Mouse (Mus musculus) heart, embryonic 13.5 days (tissue): ENCODE results near the gene Lysmd2. TPM values are rescaled to one million over a fixed set of nuclear protein-coding genes. Genes with fewer than 3 reads are reported as not detected.
"Not testable (repeated sequence)": the region's sequence is repeated elsewhere in the genome, so short reads cannot be mapped to it uniquely, and the experiment has no call there.

ENCODE experiments used
- ATAC-seq: fragments of 200-750 bp; cut with Nextera tagmentation; 2 replicates; pipeline ENCODE4 v1.8.0; 2017; ENCODE audit warnings: moderate TSS enrichment; ENCODE audit not compliant: insufficient number of reproducible peaks, low FRiP score, low TSS enrichment; ENCODE audit errors: extremely low read depth
- H3K27ac ChIP-seq: fragments of 300-500 bp; sonication (generic); replicated peaks from 2 replicates; pipeline ENCODE4 v1.5.1; 2015; ENCODE audit warnings: moderate library complexity, mild to moderate bottlenecking, inconsistent platforms
- H3K27me3 ChIP-seq: fragments of 300-500 bp; sonication (generic); replicated peaks from 2 replicates; pipeline ENCODE4 v1.6.1; 2015; ENCODE audit warnings: mild to moderate bottlenecking, inconsistent platforms
- H3K36me3 ChIP-seq: fragments of 300-500 bp; sonication (generic); 2 replicates; pipeline ENCODE4 v1.6.1; 2015; ENCODE audit warnings: mild to moderate bottlenecking, inconsistent platforms
- H3K4me1 ChIP-seq: fragments of 300-500 bp; sonication (generic); 2 replicates; pipeline ENCODE4 v1.6.1; 2015; ENCODE audit warnings: inconsistent platforms
- H3K4me2 ChIP-seq: fragments of 300-500 bp; sonication (generic); 2 replicates; pipeline ENCODE4 v1.6.1; 2015; ENCODE audit warnings: inconsistent platforms, mild to moderate bottlenecking, moderate library complexity
- H3K4me3 ChIP-seq: fragments of 300-500 bp; sonication (generic); 2 replicates; pipeline ENCODE4 v1.5.1; 2015; ENCODE audit warnings: moderate library complexity, mild to moderate bottlenecking, inconsistent platforms
- H3K9ac ChIP-seq: fragments of 300-500 bp; sonication (generic); 2 replicates; pipeline ENCODE4 v1.6.1; 2015; ENCODE audit warnings: inconsistent platforms, mild to moderate bottlenecking, moderate library complexity
- H3K9me3 ChIP-seq: fragments of 300-500 bp; sonication (generic); 2 replicates; pipeline ENCODE4 v1.6.1; 2016; ENCODE audit warnings: inconsistent platforms
- WGBS: fragments of 180-500 bp; shearing (Covaris S2); methylation state at CpG from one replicate; pipeline ENCODE4 v1.1.7; 2015; ENCODE audit warnings: mixed read lengths; 5-methylcytosine and 5-hydroxymethylcytosine counted together
- polyA plus RNA-seq: library from polyadenylated mRNA; unstranded; fragments of >200 nt; fragmentation: Nextera tagmentation; extraction: Ambion mirVana; gene quantifications from 2 replicates; pipeline ENCODE4 v1.2.1, GENCODE M21; 2015

Lysmd2 gene
- polyA plus RNA-seq, 1 experiment from 2014 or later: 16.2 TPM

- Histone ChIP-seq H3K36me3 (peaks cover 5% of the 10 kb centered on the region), H3K9me3 (no peaks in the 10 kb centered on the region), H3K4me2 (no peak overlapping the region), H3K9ac (0 out of 2 replicates have a peak overlapping the region, but pooled peaks have one; percentile 14), H3K4me3 (no peak overlapping the region), H3K4me1 (peaks cover 20% of the 10 kb centered on the region), H3K27ac (no peak overlapping the region; the same call in 1 of the 2 replicates), H3K27me3 (no peaks in the 10 kb centered on the region)
- WGBS: 56% methylated on average over 10 of the region's 10 CpGs
- no peak for ATAC-seq
Measured at GRCm38 (mm10) chr9:75632111-75632510, 6.6 kb downstream of the Lysmd2 start.

- H3K27ac ChIP-seq: no peak overlapping the region
- peaks cover 20% of the 10 kb centered on the region for H3K4me1 ChIP-seq
- H3K9me3 ChIP-seq: no peaks in the 10 kb centered on the region
- H3K27me3 ChIP-seq: no peaks in the 10 kb centered on the region
- H3K36me3 ChIP-seq: peaks cover 10% of the 10 kb centered on the region
- 30% methylated on average over 1 of the region's 1 CpGs for whole genome bisulfite sequencing
- no peak for ATAC-seq
- H3K4me3 ChIP-seq: no peak overlapping the region
- H3K9ac ChIP-seq: no peak overlapping the region
- H3K4me2 ChIP-seq: no peak overlapping the region
Measured at GRCm38 (mm10) chr9:75632902-75633301, 7.4 kb downstream of the Lysmd2 start.

- WGBS: 82% methylated on average over 8 of the region's 8 CpGs
- Histone ChIP-seq H3K4me2 (no peak overlapping the region), H3K9ac (no peak overlapping the region), H3K4me1 (peaks cover 20% of the 10 kb centered on the region), H3K36me3 (peaks cover 14% of the 10 kb centered on the region), H3K4me3 (no peak overlapping the region), H3K9me3 (no peaks in the 10 kb centered on the region), H3K27ac (no peak overlapping the region), H3K27me3 (no peaks in the 10 kb centered on the region)
- no peak for ATAC-seq
Measured at GRCm38 (mm10) chr9:75633603-75634002, 8.1 kb downstream of the Lysmd2 start.

GRCm38 (mm10) chr9:75634226-75634625 lies 8.7 kb downstream of the Lysmd2 start:
- no peaks in the 10 kb centered on the region for H3K27me3 ChIP-seq
- ATAC-seq: no peak
- H3K9me3 ChIP-seq: no peaks in the 10 kb centered on the region
- peaks cover 14% of the 10 kb centered on the region for H3K36me3 ChIP-seq
- H3K4me3 ChIP-seq: no peak overlapping the region
- no peak overlapping the region for H3K4me2 ChIP-seq
- no peak overlapping the region for H3K27ac ChIP-seq
- H3K4me1 ChIP-seq: peaks cover 20% of the 10 kb centered on the region
- WGBS: 77% methylated on average over 4 of the region's 4 CpGs
- H3K9ac ChIP-seq: no peak overlapping the region

DNA sequence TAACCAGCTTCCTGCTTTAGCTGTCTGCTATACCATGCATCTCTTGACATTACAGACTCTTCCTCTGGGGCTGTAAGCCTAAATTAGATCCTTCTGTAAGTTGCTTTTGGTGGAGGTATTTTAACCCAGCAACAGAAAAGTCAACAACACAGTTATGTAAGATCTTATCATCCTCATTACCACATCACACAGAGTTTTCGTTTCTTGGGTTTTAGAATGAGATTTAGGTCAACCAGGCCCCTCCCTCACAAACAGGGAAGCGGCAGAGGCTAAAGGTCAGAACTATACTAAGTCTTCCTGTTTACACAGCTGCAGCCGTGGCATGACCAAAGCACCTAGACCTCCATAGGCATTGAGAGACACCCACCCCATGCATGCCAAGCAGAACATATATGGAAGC lies 19.9 kb downstream of the Lysmd2 start:
- 0 out of 2 replicates have a peak, but pooled peaks cover 2% of the 10 kb centered on the region for H3K9me3 ChIP-seq
- ATAC-seq: no peak
- no peaks in the 10 kb centered on the region for H3K36me3 ChIP-seq
- H3K27ac ChIP-seq: no peak overlapping the region
- H3K4me1 ChIP-seq: no peaks in the 10 kb centered on the region
- no peak overlapping the region for H3K4me3 ChIP-seq
- H3K27me3 ChIP-seq: no peaks in the 10 kb centered on the region
- H3K4me2 ChIP-seq: no peak overlapping the region
- no peak overlapping the region for H3K9ac ChIP-seq
- 47% methylated on average over 3 of the region's 3 CpGs for WGBS

DNA sequence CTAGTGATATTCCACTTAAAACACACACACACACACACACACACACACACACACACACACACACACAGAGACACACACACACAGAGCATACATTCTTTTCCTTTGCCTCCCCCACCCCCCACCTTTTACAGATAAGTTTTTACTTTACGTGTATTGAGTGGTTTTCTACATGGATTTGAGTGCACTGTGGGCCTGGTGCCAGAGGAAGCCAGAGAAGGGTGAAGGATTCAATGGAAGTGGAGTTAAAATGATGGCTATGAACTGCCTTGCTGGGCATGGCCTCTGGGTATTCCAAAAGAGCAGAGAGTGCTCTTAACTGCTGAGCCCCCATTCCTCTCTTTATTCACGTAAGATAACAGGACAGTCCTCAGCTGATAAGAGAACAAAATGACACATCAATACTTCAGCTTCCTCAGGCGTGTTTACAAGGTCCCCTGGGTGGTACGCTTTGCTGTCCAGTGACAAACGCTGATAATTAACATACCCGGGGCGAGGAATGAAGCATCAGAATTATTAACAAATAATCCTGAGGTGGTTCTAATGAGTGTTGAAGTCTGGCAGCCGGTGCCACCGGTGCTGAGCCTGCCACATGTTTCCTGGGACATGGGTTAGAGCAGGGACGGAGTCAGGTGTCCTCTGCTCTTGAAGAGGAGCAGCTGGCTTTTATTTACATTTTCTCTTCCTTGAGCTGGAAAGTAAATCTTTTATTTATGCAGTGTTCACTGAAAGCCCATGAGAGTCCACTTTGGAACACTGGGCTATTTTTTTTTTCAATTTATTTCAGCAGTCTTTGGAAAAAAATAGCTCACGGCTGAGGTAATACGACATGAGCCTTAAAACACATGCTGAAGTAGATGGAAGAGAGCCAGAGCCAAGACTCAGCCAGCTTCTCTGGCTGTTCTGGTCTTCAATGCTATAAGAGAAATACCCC lies 28.7 kb downstream of the Lysmd2 start:
- 22% methylated on average over 12 of the region's 12 CpGs for WGBS
- H3K27ac ChIP-seq: 0 out of 2 replicates have a peak overlapping the region, but pooled peaks have one; percentile 17
- no peak for ATAC-seq

GRCm38 (mm10) chr9:75656456-75656855 lies 30.9 kb downstream of the Lysmd2 start:
- H3K9me3 ChIP-seq, H3K36me3 ChIP-seq, H3K4me3 ChIP-seq, H3K9ac ChIP-seq, H3K27ac ChIP-seq, H3K27me3 ChIP-seq, ATAC-seq, H3K4me2 ChIP-seq: not testable (repeated sequence)
- 71% methylated on average over 3 of the region's 3 CpGs for WGBS
- H3K4me1 ChIP-seq: peaks cover 11% of the 10 kb centered on the region; the same call in 1 of the 2 replicates

More for the DNA sequence above, 28.7 kb downstream of the Lysmd2 start:
- Histone ChIP-seq H3K9me3 (no peaks in the 10 kb centered on the region), H3K36me3 (no peaks in the 10 kb centered on the region), H3K9ac (no peak overlapping the region), H3K4me2 (peak overlapping the region; percentile 35), H3K4me1 (peaks cover 11% of the 10 kb centered on the region; the same call in 1 of the 2 replicates), H3K27me3 (no peaks in the 10 kb centered on the region), H3K4me3 (no peak overlapping the region)

DNA sequence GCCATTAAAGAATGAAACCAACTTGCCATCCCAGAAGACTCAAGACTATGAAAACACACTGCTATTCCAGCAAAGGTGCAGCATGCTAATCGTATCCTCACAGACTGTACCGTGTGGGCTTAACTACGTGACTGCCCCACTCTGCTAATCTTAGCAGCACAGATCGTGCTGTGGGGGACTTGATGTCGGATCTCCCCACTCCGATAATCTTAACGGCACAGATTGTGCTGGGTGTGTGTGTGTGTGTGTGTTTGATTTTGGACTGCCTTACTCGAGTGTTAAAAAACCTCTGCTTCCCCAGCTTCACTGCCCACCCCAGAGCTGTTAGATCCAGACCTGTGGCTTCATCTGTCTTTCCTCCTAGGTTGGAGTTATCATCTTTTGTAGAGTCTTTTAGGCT lies 35.4 kb downstream of the Lysmd2 start:
- no peak overlapping the region for H3K4me3 ChIP-seq
- no peak overlapping the region for H3K4me2 ChIP-seq
- 64% methylated on average over 8 of the region's 8 CpGs for WGBS
- no peak overlapping the region for H3K9ac ChIP-seq
- H3K36me3 ChIP-seq: no peaks in the 10 kb centered on the region
- no peaks in the 10 kb centered on the region for H3K4me1 ChIP-seq
- H3K9me3 ChIP-seq: no peaks in the 10 kb centered on the region
- H3K27me3 ChIP-seq: no peaks in the 10 kb centered on the region
- no peak overlapping the region for H3K27ac ChIP-seq
- no peak for ATAC-seq

GRCm38 (mm10) chr9:75665364-75665763 lies 39.8 kb downstream of the Lysmd2 start:
- H3K27ac ChIP-seq: no peak overlapping the region
- no peak overlapping the region for H3K4me2 ChIP-seq
- 78% methylated on average over 6 of the region's 6 CpGs for WGBS
- ATAC-seq: no peak
- no peaks in the 10 kb centered on the region for H3K36me3 ChIP-seq
- no peaks in the 10 kb centered on the region for H3K27me3 ChIP-seq
- no peak overlapping the region for H3K4me3 ChIP-seq
- H3K4me1 ChIP-seq: no peaks in the 10 kb centered on the region
- no peaks in the 10 kb centered on the region for H3K9me3 ChIP-seq
- no peak overlapping the region for H3K9ac ChIP-seq

- Histone ChIP-seq H3K4me3 (no peak overlapping the region), H3K27me3 (no peaks in the 10 kb centered on the region), H3K27ac (peak overlapping the region; percentile 45; the same call in 1 of the 2 replicates), H3K4me2 (no peak overlapping the region), H3K4me1 (no peaks in the 10 kb centered on the region), H3K9me3 (no peaks in the 10 kb centered on the region), H3K36me3 (no peaks in the 10 kb centered on the region), H3K9ac (no peak overlapping the region)
- WGBS: 43% methylated on average over 5 of the region's 5 CpGs
- ATAC-seq: no peak
Measured at GRCm38 (mm10) chr9:75666612-75667011, 41.1 kb downstream of the Lysmd2 start.

GRCm38 (mm10) chr9:75672769-75673168 lies 47.2 kb downstream of the Lysmd2 start:
- Histone ChIP-seq H3K4me2 (no peak overlapping the region), H3K9ac (no peak overlapping the region), H3K27me3 (no peaks in the 10 kb centered on the region), H3K4me3 (no peak overlapping the region), H3K27ac (no peak overlapping the region), H3K4me1 (peaks cover 12% of the 10 kb centered on the region), H3K9me3 (no peaks in the 10 kb centered on the region), H3K36me3 (no peaks in the 10 kb centered on the region)
- WGBS: 67% methylated on average over 6 of the region's 6 CpGs
- no peak for ATAC-seq
